Mouse (Mus musculus) CH12.LX (cell line): ENCODE data around the gene Pla2g1b. TPM values are rescaled to one million over a fixed set of nuclear protein-coding genes. Genes with fewer than 3 reads are reported as not detected.

ENCODE experiments used
- DNase-seq: peaks from one replicate; pipeline ENCODE4 v3.0.0-alpha.2; 2013; ENCODE audit errors: extremely low read depth
- H3K27ac ChIP-seq: 2 replicates; pipeline ENCODE4 v1.5.1; 2012; ENCODE audit warnings: low read depth, mild to moderate bottlenecking, control low read depth, moderate library complexity; ENCODE audit not compliant: insufficient read depth
- H3K27me3 ChIP-seq: replicated peaks from 2 replicates; pipeline ENCODE3; 2012; ENCODE audit warnings: inconsistent platforms
- H3K36me3 ChIP-seq, 2 experiments: replicated peaks in 1 of 2; 2 replicates each; pipeline versions ENCODE3 to v1.6.1; 2012; ENCODE audit warnings: inconsistent platforms in 1 of 2, low read length in 1 of 2, mild to moderate bottlenecking in 1 of 2, mixed read lengths in 1 of 2, moderate library complexity in 1 of 2; ENCODE audit not compliant: control insufficient read depth in 1 of 2, insufficient read depth in 1 of 2
- H3K4me1 ChIP-seq, 2 experiments: 2 replicates each; pipeline ENCODE4 v1.6.1; 2012; ENCODE audit warnings: inconsistent platforms in 1 of 2, moderate library complexity in 1 of 2; ENCODE audit not compliant: insufficient read depth in 2 of 2, control insufficient read depth in 1 of 2
- H3K4me2 ChIP-seq: 2 replicates; pipeline ENCODE4 v1.6.1; 2012; ENCODE audit warnings: low read depth, mild to moderate bottlenecking, control low read depth; ENCODE audit not compliant: poor library complexity, insufficient read depth, severe bottlenecking
- H3K4me3 ChIP-seq, 3 experiments: fragments of 150-350 bp in 1 of 3; sonication (generic) in 1 of 3; replicated peaks in 1 of 3; 2 replicates each; pipeline versions ENCODE3 to v1.5.1; 2011 to 2012; ENCODE audit warnings: low read depth in 2 of 3, low read length in 2 of 3, mild to moderate bottlenecking in 2 of 3, moderate library complexity in 2 of 3, control low read depth in 1 of 3, improper control_type of control experiment in 1 of 3, inconsistent platforms in 1 of 3, mixed read lengths in 1 of 3; ENCODE audit not compliant: poor library complexity in 1 of 3
- H3K79me2 ChIP-seq: replicated peaks from 2 replicates; pipeline ENCODE4 v1.6.1; 2012; ENCODE audit warnings: mild to moderate bottlenecking, moderate library complexity; ENCODE audit not compliant: control insufficient read depth, poor library complexity, insufficient read depth, severe bottlenecking; ENCODE audit errors: extremely low read depth
- H3K9ac ChIP-seq: 2 replicates; pipeline ENCODE4 v1.6.1; 2012; ENCODE audit warnings: low read depth, mild to moderate bottlenecking, control low read depth, moderate library complexity; ENCODE audit not compliant: insufficient read depth
- H3K9me3 ChIP-seq: replicated peaks from 2 replicates; pipeline ENCODE3; 2012; ENCODE audit warnings: low read length, inconsistent platforms, mixed read lengths
- BHLHE40 ChIP-seq: IDR thresholded peaks from 2 replicates; pipeline ENCODE4 v1.6.1; 2011; ENCODE audit warnings: mild to moderate bottlenecking, low read depth, low read length, improper control_type of control experiment
- CHD2 ChIP-seq: IDR thresholded peaks from 2 replicates; pipeline ENCODE4 v1.6.1; 2011; ENCODE audit warnings: low read length, improper control_type of control experiment
- EP300 ChIP-seq: IDR thresholded peaks from 2 replicates; pipeline ENCODE4 v1.6.1; 2011; ENCODE audit warnings: low read length, improper control_type of control experiment
- ETS1 ChIP-seq: conservative IDR thresholded peaks from 2 replicates; pipeline ENCODE4 v1.6.1; 2012; ENCODE audit warnings: low read depth, mild to moderate bottlenecking, inconsistent platforms, low read length, improper control_type of control experiment, moderate library complexity
- HCFC1 ChIP-seq: IDR thresholded peaks from 2 replicates; pipeline ENCODE4 v1.6.1; 2012; ENCODE audit warnings: low read depth, mild to moderate bottlenecking, inconsistent platforms, low read length, improper control_type of control experiment
- JUN ChIP-seq: IDR thresholded peaks from 2 replicates; pipeline ENCODE4 v1.6.1; 2011; ENCODE audit warnings: low read depth, mild to moderate bottlenecking, low read length, improper control_type of control experiment, moderate library complexity; ENCODE audit not compliant: insufficient read depth
- NRF1 ChIP-seq: IDR thresholded peaks from 2 replicates; pipeline ENCODE4 v1.6.1; 2014; ENCODE audit warnings: low read depth, mild to moderate bottlenecking, inconsistent platforms, low read length, improper control_type of control experiment, moderate library complexity
- TCF12 ChIP-seq: IDR thresholded peaks from 2 replicates; pipeline ENCODE4 v1.6.1; 2014; ENCODE audit warnings: low read depth, mild to moderate bottlenecking, inconsistent platforms, low read length, improper control_type of control experiment
- ZNF384 ChIP-seq: IDR thresholded peaks from 2 replicates; pipeline ENCODE4 v1.6.1; 2012; ENCODE audit warnings: low read depth, low read length, improper control_type of control experiment, inconsistent platforms
- dilution Hi-C: fragments of 300-500 bp; cut with MboI; formaldehyde crosslinking; loops from 2 replicates; pipeline ENCODE4 v1.14.3; 2020; ENCODE audit warnings: low sequenced_read_pairs; ENCODE audit not compliant: extremely low pct_unique_long_range_greater_than_20kb, extremely low pct_ligation_motif_present
- in situ Hi-C: fragments of 300-500 bp; cut with MboI; formaldehyde crosslinking; loops from 3 replicates; pipeline ENCODE4 v1.14.3; 2019; ENCODE audit warnings: low sequenced_read_pairs, low pct_ligation_motif_present, low pct_unique_long_range_greater_than_20kb, mixed read lengths
- polyA plus RNA-seq: library from polyadenylated mRNA; unstranded; fragments of >175 nt; gene quantifications from 2 replicates; pipeline ENCODE4 v1.2.1, GENCODE M21; 2012; ENCODE audit warnings: low read depth; ENCODE audit not compliant: insufficient read length
- total RNA-seq, 2 experiments: library from RNA; depleted of rRNA; stranded (reverse); fragments of 300-350 nt in 1 of 2; fragments of >200 nt in 1 of 2; gene quantifications; 2 replicates each; pipeline ENCODE4 v1.2.3; 2012 to 2014

The Pla2g1b gene
- total and polyA plus RNA-seq, 3 experiments = not detected

DNA sequence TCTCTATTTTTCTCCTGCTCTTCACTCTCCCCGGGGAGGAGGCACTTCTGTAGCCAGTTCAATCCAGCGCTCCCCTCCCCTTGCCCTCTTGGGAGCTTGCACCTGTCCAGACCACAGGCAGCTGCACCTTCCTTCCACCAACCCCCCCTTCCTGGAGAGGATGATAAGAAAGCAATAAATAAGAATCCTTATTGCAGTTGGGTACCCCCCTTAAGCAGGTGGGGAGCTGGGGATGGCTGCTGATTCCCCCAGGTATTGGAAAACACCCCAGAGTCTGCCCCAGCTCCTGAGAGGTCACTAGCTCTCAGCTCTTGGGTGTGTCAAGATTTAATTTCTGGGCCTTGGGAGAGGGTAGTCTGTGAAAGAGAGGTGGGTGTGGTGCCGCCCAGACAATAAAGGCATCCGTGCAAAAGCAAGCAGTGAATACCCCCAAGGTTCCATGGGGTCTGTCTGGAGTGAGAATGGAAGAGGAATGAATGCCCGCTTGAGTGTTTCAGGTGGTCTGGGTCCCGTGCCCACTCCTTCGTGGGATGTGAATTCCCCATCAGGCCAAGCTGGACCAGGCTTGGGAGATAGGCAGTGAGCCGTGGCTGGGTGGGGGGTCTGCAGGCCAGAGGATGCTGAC is 30.2 kb upstream of the Pla2g1b start:
- Histone ChIP-seq H3K36me3 (peaks cover 0 to 9% of the 10 kb centered on the region in 2 experiments), H3K27ac (no peak overlapping the region), H3K4me3 (peak overlapping the region in 1 of 3 experiments; percentile 41), H3K9ac (no peak overlapping the region), H3K27me3 (no peaks in the 10 kb centered on the region), H3K9me3 (no peaks in the 10 kb centered on the region), H3K79me2 (no peaks in the 10 kb centered on the region), H3K4me1 (peaks cover 7 to 47% of the 10 kb centered on the region in 2 experiments), H3K4me2 (0 out of 2 replicates have a peak overlapping the region, but pooled peaks have one; percentile 12)
- DNase-seq = peak; percentile 62
- in situ Hi-C loops (no loop called here), dilution Hi-C loops (no loop called here)
- no peak for TF ChIP-seq HCFC1
- TF ChIP-seq NRF1 = 0 out of 2 replicates have a peak, but pooled peaks have one; percentile 16
- peak; percentile 5; the same call in 1 of the 2 replicates for TF ChIP-seq BHLHE40
- peak; percentile 75 for TF ChIP-seq TCF12
- no peak for TF ChIP-seq JUN
- TF ChIP-seq EP300 = 0 out of 2 replicates have a peak, but pooled peaks have one; percentile 54
- TF ChIP-seq ETS1 = peak; percentile 50
- TF ChIP-seq ZNF384 = no peak
- TF ChIP-seq CHD2 = 0 out of 2 replicates have a peak, but pooled peaks have one; percentile 26

DNA sequence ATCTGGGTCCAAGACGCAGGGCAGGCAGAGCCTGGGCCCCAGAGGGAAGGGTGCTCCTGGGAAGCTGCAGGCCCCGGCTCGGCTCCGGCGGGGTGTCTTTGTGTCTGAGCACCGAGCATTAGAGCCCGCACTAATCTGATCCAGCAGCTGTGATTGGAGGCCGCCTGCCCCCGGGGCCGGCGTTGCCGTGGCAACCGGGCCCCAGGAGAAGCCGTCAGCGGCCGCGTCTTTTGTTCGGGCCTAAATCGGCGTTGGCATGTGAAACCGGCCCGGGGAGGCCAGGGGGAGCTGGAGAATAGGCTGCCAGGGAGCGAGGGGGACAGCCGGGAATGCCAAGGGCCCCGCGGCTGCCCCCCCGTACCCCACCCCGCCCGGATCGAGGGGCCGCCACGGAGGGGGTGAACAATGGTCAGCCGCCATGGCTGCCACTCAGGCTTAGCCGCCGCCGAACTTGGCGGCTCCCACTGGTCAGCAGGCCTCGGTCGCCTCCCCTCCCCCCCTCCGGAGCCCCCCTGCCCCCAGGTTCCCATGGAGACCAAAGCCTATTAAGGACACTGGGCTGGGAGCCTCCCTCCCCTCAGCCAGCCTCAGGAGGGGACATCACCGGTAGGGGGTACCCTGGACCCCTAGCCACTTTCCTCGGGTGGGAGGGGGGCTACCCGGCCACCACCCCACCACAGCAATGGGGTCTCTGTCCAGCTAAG is 29.5 kb upstream of the Pla2g1b start:
- peak; percentile 68 for DNase-seq
- in situ Hi-C loops (no loop called here), dilution Hi-C loops (no loop called here)
- H3K4me1 ChIP-seq = peaks cover 7 to 51% of the 10 kb centered on the region in 2 experiments
- H3K4me2 ChIP-seq = no peak overlapping the region
- peak overlapping the region in 1 of 3 experiments; percentile 41 for H3K4me3 ChIP-seq
- no peak overlapping the region for H3K9ac ChIP-seq
- H3K36me3 ChIP-seq = peaks cover 0 to 9% of the 10 kb centered on the region in 2 experiments
- H3K27ac ChIP-seq = no peak overlapping the region
- TF ChIP-seq ZNF384 = no peak
- no peaks in the 10 kb centered on the region for H3K27me3 ChIP-seq
- H3K9me3 ChIP-seq = no peaks in the 10 kb centered on the region
- H3K79me2 ChIP-seq = no peaks in the 10 kb centered on the region
